17 mouse cellular contexts compared by ENCODE assay signal in genomic region chr1:135566611-135567010, GRCm38 (mm10). TPM values are rescaled to one million over a fixed set of nuclear protein-coding genes. Genes with fewer than 3 reads are reported as not detected.
A peak's percentile ranks its signal among the peaks of the same experiment; 100 is the strongest.
DNase-seq lines count a peak whose midpoint lies in the region.
"Had no signal": no experiment of that assay in that cellular context is flagged by ENCODE, and none has a peak within 500 bp of the region (broad histone marks: within the 10 kb centered on the region; RNA-seq: fewer than 3 reads in every experiment).

No protein-coding gene starts in this region.

- DNase-seq in frontal cortex, adult 2 months (ENCODE audit: extremely low spot score in 1 of 2, low spot score in 1 of 2), result peak; percentile 59 to 81
- DNase-seq in frontal cortex, postnatal 10 days (ENCODE audit: low spot score in 2 of 2), result no peak
- DNase-seq in left cerebral cortex, adult 11 months (ENCODE audit: low spot score), result peak; percentile 57
- no peak for DNase-seq in left cerebral cortex, postnatal 10 days (ENCODE audit: extremely low spot score in 1 of 2, low spot score in 2 of 2)
- peak; percentile 89 for DNase-seq in brain, adult 2 months (ENCODE audit: low read depth, low spot score)
- peak; percentile 79 for DNase-seq in right cerebral cortex, postnatal 25 days
- DNase-seq in adrenal gland, postnatal 14 days, result no peak
- no peak for DNase-seq in gastrocnemius, adult 8-10 months (ENCODE audit: low spot score in 2 of 2)
- DNase-seq: adrenal gland, postnatal 10 days; cerebellum, adult 11-12 months; cerebellum, adult 9-11 months; embryo, embryonic 11 days; gastrocnemius, adult 2 months; heart, adult 2 months; kidney, adult 11 months; kidney, postnatal 14 days; thymus, postnatal 14 days had no signal

- intact Hi-C loops in left cerebral cortex, postnatal 10 days (cut with DNase I), result no loop called here

RNA-seq across cellular contexts. Expression of gene Nav1, which starts 40.5 kb away (rescaled TPM):
- 49.4 and 61.9 TPM in 2 replicates for polyA plus RNA-seq in frontal cortex, adult 2 months (2012; rRNA removed)
- 100 to 1,000 TPM; 227 to 238 TPM for total RNA-seq in left cerebral cortex, postnatal 10 days (2021)
- 20.6 and 24.8 TPM in 2 replicates for total RNA-seq in adrenal gland, postnatal 14 days (2021)
- total RNA-seq in gastrocnemius, adult 8-10 months (2022), result 1 to 10 TPM; 4.3 to 8.4 (median 6.8) TPM

Comparison
In these comparisons a context has a peak if more than half of its experiments do, and no peak if none do; other contexts are left out.
1. DNase-seq: peak in frontal cortex, adult 2 months (2 of 2), left cerebral cortex, adult 11 months (single experiment), brain, adult 2 months (single experiment) and right cerebral cortex, postnatal 25 days (single experiment); none in frontal cortex, postnatal 10 days (0 of 2), left cerebral cortex, postnatal 10 days (0 of 2), adrenal gland, postnatal 14 days (single experiment) and gastrocnemius, adult 8-10 months (0 of 2).